Mouse (Mus musculus): Measurements from ENCODE around the gene Gm38100.

- TF ChIP-seq POLR2A (IDR thresholded peaks at IDR 0.05; ENCODE audit: extremely low read depth, insufficient read depth, low read length) = no peak
- no peak for TF ChIP-seq CTCF (IDR thresholded peaks at IDR 0.05; ENCODE audit: extremely low read depth, insufficient read depth, low read length)
Observed at GRCm38 (mm10) chr1:175967004-175967745, 47.0 kb downstream of the Gm38100 start.

All from cortical plate, adult 2 months (tissue).